Mouse (Mus musculus): ENCODE results near the gene Ubald2. TPM values are rescaled to one million over a fixed set of nuclear protein-coding genes. Genes with fewer than 3 reads are reported as not detected.
"Not testable (repeated sequence)": the region's sequence is repeated elsewhere in the genome, so short reads cannot be mapped to it uniquely, and the experiment has no call there.

Gene Ubald2
- total and polyA plus RNA-seq, 3 experiments, result 56.8 to 77.7 TPM; not detected in 1

GRCm38 (mm10) chr11:116424621-116425407, 9.1 kb upstream of the Ubald2 start (continued):
- TF ChIP-seq EP300 (IDR thresholded peaks at IDR 0.05; ENCODE audit: low read depth in 1 of 2, low read length in 2 of 2), result no peak
- TF ChIP-seq POLR2A (IDR thresholded peaks at IDR 0.05; ENCODE audit: control insufficient read depth in 1 of 2, insufficient read depth in 1 of 2, low read depth in 1 of 2, low read length in 2 of 2, poor library complexity in 1 of 2), result no peak

DNA sequence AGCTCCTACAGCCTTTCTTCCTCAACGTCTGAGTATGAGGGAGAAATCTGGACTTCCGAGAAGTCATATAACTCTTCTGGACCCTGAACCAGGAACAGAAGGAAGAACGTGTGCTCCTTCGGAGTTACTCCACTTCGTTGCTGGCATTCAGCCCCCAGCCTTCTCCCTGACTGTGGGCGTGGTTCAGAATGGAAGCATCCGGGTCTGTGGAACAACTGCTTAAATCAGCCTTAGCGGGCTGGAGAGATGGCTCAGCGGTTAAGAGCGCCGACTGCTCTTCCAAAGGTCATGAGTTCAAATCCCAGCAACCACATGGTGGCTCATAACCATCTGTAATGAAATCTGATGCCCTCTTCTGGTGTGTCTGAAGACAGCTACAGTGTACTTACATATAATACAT, 7.6 kb upstream of the Ubald2 start:
- H3K36me3 ChIP-seq (ENCODE audit: control insufficient read depth in 1 of 2, insufficient read depth in 2 of 2, low read length in 2 of 2), result peaks cover 0 to 42% of the 10 kb centered on the region in 2 experiments; a peak in 2 of 4 replicates
- not testable (repeated sequence) for H3K27ac ChIP-seq (ENCODE audit: control insufficient read depth, low read depth, low read length); H3K9ac ChIP-seq (ENCODE audit: control insufficient read depth, low read depth, low read length, poor library complexity, severe bottlenecking)

GRCm38 (mm10) chr11:116426852-116427575, 6.9 kb upstream of the Ubald2 start:
- Histone ChIP-seq H3K4me1 (ENCODE audit: control insufficient read depth in 1 of 2, insufficient read depth in 2 of 2, low read length in 2 of 2) (peaks cover 24 to 49% of the 10 kb centered on the region in 2 experiments), H3K4me3 (ENCODE audit: control insufficient read depth in 1 of 2, insufficient read depth in 1 of 2, low read depth in 2 of 2, low read length in 2 of 2) (no peak overlapping the region), H3K9me3 (replicated peaks; ENCODE audit: insufficient read depth, low read length) (no peaks in the 10 kb centered on the region), H3K36me3 (ENCODE audit: control insufficient read depth in 1 of 2, insufficient read depth in 2 of 2, low read length in 2 of 2) (peaks cover 0 to 45% of the 10 kb centered on the region in 2 experiments; a peak in 2 of 4 replicates), H3K27ac (ENCODE audit: control insufficient read depth, low read depth, low read length) (no peak overlapping the region), H3K79me2 (ENCODE audit: control insufficient read depth, insufficient read depth, low read length, poor library complexity) (no peaks in the 10 kb centered on the region), H3K9ac (ENCODE audit: control insufficient read depth, low read depth, low read length, poor library complexity, severe bottlenecking) (no peak overlapping the region), H3K27me3 (ENCODE audit: control insufficient read depth in 1 of 2, insufficient read depth in 2 of 2, low read length in 2 of 2) (no peaks in the 10 kb centered on the region)
- no peak for TF ChIP-seq JUND (IDR thresholded peaks at IDR 0.05; ENCODE audit: low read depth, low read length)
- TF ChIP-seq UBTF (IDR thresholded peaks at IDR 0.05; ENCODE audit: borderline replicate concordance, insufficient read depth, low read depth, low read length), result no peak
- no peak for TF ChIP-seq TBP (IDR thresholded peaks at IDR 0.05; ENCODE audit: low read depth, low read length)
- no peak for TF ChIP-seq BHLHE40 (IDR thresholded peaks at IDR 0.05; ENCODE audit: borderline replicate concordance, low read depth, low read length)
- no peak for TF ChIP-seq CHD2 (IDR thresholded peaks at IDR 0.05; ENCODE audit: low read length)
- TF ChIP-seq EP300 (IDR thresholded peaks at IDR 0.05; ENCODE audit: low read depth in 1 of 2, low read length in 2 of 2), result no peak
- no peak for TF ChIP-seq RCOR1 (IDR thresholded peaks at IDR 0.05; ENCODE audit: low read depth, low read length)
- TF ChIP-seq POLR2AphosphoS5 (IDR thresholded peaks at IDR 0.05; ENCODE audit: borderline replicate concordance, low read depth, low read length), result no peak
- TF ChIP-seq ETS1 (IDR thresholded peaks at IDR 0.05; ENCODE audit: low read depth, low read length), result no peak
- TF ChIP-seq ZMIZ1 (IDR thresholded peaks at IDR 0.05; ENCODE audit: low read depth, low read length), result no peak
- no peak for TF ChIP-seq SMC3 (IDR thresholded peaks at IDR 0.05; ENCODE audit: low read depth, low read length)
- no peak for TF ChIP-seq MYC (IDR thresholded peaks at IDR 0.05; ENCODE audit: low read depth, low read length)
- no peak for TF ChIP-seq USF1 (IDR thresholded peaks at IDR 0.05; ENCODE audit: low read depth, low read length)
- no peak for TF ChIP-seq TCF12 (IDR thresholded peaks at IDR 0.05; ENCODE audit: low read depth, low read length)
- TF ChIP-seq NRF1 (IDR thresholded peaks at IDR 0.05; ENCODE audit: insufficient read depth, low read depth, low read length, poor library complexity, severe bottlenecking), result no peak
- TF ChIP-seq E2F4 (IDR thresholded peaks at IDR 0.05; ENCODE audit: borderline replicate concordance, low read depth, low read length), result no peak
- no peak for TF ChIP-seq POLR2A (IDR thresholded peaks at IDR 0.05; ENCODE audit: control insufficient read depth in 1 of 2, insufficient read depth in 1 of 2, low read depth in 1 of 2, low read length in 2 of 2, poor library complexity in 1 of 2)
- TF ChIP-seq GATA1 (IDR thresholded peaks at IDR 0.05; ENCODE audit: low read depth, low read length), result no peak
- TF ChIP-seq MAFK (IDR thresholded peaks at IDR 0.05; ENCODE audit: borderline replicate concordance, low read depth, low read length), result no peak
- TF ChIP-seq MYB (IDR thresholded peaks at IDR 0.05; ENCODE audit: low read depth, low read length), result no peak
- no peak for DNase-seq (ENCODE audit: low read depth, low spot score)

More for the DNA sequence above, 7.6 kb upstream of the Ubald2 start:
- H3K9me3 ChIP-seq (replicated peaks; ENCODE audit: insufficient read depth, low read length); H3K4me3 ChIP-seq (ENCODE audit: control insufficient read depth in 1 of 2, insufficient read depth in 1 of 2, low read depth in 2 of 2, low read length in 2 of 2); H3K27me3 ChIP-seq (ENCODE audit: control insufficient read depth in 1 of 2, insufficient read depth in 2 of 2, low read length in 2 of 2); H3K79me2 ChIP-seq (ENCODE audit: control insufficient read depth, insufficient read depth, low read length, poor library complexity); DNase-seq (ENCODE audit: low read depth, low spot score): not testable (repeated sequence)
- H3K4me1 ChIP-seq (ENCODE audit: control insufficient read depth in 1 of 2, insufficient read depth in 2 of 2, low read length in 2 of 2), result peaks cover 24 to 46% of the 10 kb centered on the region in 2 experiments
